ENCODE assay signal across 21 mouse cellular contexts in genomic region chr16:13191166-13191565, GRCm38 (mm10).
DNase-seq lines count a peak whose midpoint lies in the region; ATAC-seq and TF ChIP-seq lines count a peak whose summit lies in the region.
"Had no signal": no experiment of that assay in that cellular context is flagged by ENCODE, and none has a peak within 500 bp of the region (broad histone marks: within the 10 kb centered on the region; RNA-seq: fewer than 3 reads in every experiment).

No protein-coding gene starts in this region.

- no peaks in the 10 kb centered on the region for H3K79me2 ChIP-seq in liver, adult 2 months (ENCODE audit: control insufficient read depth, insufficient read depth, low read length)

- no peak overlapping the region for H3K4me3 ChIP-seq in heart, embryonic 13.5 days
- H3K4me3 ChIP-seq in liver, adult 2 months (ENCODE audit: insufficient read depth, low read depth, low read length): no peak overlapping the region
- H3K4me3 ChIP-seq in liver, embryonic 11.5 days (ENCODE audit: low read depth, low read length): no peak overlapping the region
- no peak overlapping the region for H3K4me3 ChIP-seq in liver, embryonic 16.5 days (ENCODE audit: low read depth, low read length)
- H3K4me3 ChIP-seq in midbrain, embryonic 13.5 days (replicated peaks): no peak overlapping the region
- H3K4me3 ChIP-seq: heart, embryonic 15.5 days; limb, embryonic 12.5 days had no signal

- H3K9me3 ChIP-seq in heart, embryonic 13.5 days: no peaks in the 10 kb centered on the region
- H3K9me3 ChIP-seq in liver, embryonic 11.5 days (ENCODE audit: control insufficient read depth, low read length): no peaks in the 10 kb centered on the region
- no peaks in the 10 kb centered on the region for H3K9me3 ChIP-seq in liver, embryonic 16.5 days (replicated peaks; ENCODE audit: control insufficient read depth, low read length)
- H3K9me3 ChIP-seq in midbrain, embryonic 13.5 days: no peaks in the 10 kb centered on the region; the same call in 1 of the 2 replicates
- H3K9me3 ChIP-seq: heart, embryonic 15.5 days; limb, embryonic 12.5 days had no signal

- H3K27ac ChIP-seq in heart, embryonic 13.5 days (replicated peaks): 0 out of 2 replicates have a peak overlapping the region, but pooled peaks have one; percentile 14
- H3K27ac ChIP-seq in liver, adult 2 months (replicated peaks; ENCODE audit: insufficient read depth, low read depth, low read length): peak overlapping the region; percentile 91
- no peak overlapping the region for H3K27ac ChIP-seq in liver, embryonic 11.5 days (ENCODE audit: low read depth, low read length)
- peak overlapping the region; percentile 60 for H3K27ac ChIP-seq in liver, embryonic 16.5 days (ENCODE audit: low read length)
- no peak overlapping the region for H3K27ac ChIP-seq in midbrain, embryonic 13.5 days
- H3K27ac ChIP-seq: hindbrain, postnatal 0 days; limb, embryonic 12.5 days had no signal

- H3K27me3 ChIP-seq in heart, embryonic 13.5 days (replicated peaks): no peaks in the 10 kb centered on the region
- H3K27me3 ChIP-seq in liver, adult 2 months (ENCODE audit: control insufficient read depth, insufficient read depth, low read length): no peaks in the 10 kb centered on the region
- no peaks in the 10 kb centered on the region for H3K27me3 ChIP-seq in liver, embryonic 11.5 days (replicated peaks; ENCODE audit: control insufficient read depth, insufficient read depth, low read length)
- H3K27me3 ChIP-seq in liver, embryonic 16.5 days (ENCODE audit: control insufficient read depth, insufficient read depth, low read depth, low read length): no peaks in the 10 kb centered on the region
- H3K27me3 ChIP-seq in midbrain, embryonic 13.5 days: no peaks in the 10 kb centered on the region
- H3K27me3 ChIP-seq: heart, embryonic 15.5 days; limb, embryonic 12.5 days had no signal

- WGBS in heart, embryonic 13.5 days: 60% methylated on average over 4 of the region's 4 CpGs
- WGBS in liver, adult 2 months: 25% methylated on average over 4 of the region's 4 CpGs
- WGBS in liver, embryonic 11.5 days: 59% methylated on average over 4 of the region's 4 CpGs
- WGBS in liver, embryonic 16.5 days (ENCODE audit: insufficient replicate concordance): 40% methylated on average over 4 of the region's 4 CpGs
- WGBS in midbrain, embryonic 13.5 days: 77% methylated on average over 4 of the region's 4 CpGs

- DNase-seq in heart, postnatal 10 days: no peak
- DNase-seq in liver, adult 2 months (ENCODE audit: extremely low read depth, low read depth, low spot score): peak; percentile 37
- no peak for DNase-seq in liver, embryonic 11.5 days (ENCODE audit: low spot score)
- DNase-seq in urinary bladder, postnatal 4 days (ENCODE audit: low spot score in 2 of 2): no peak
- DNase-seq: adrenal gland, postnatal 36 days; B cell, adult 2 months; cerebellum, adult 11-12 months; cerebellum, postnatal 25 days; embryo, embryonic 11 days; forebrain, postnatal 0 days; lung, postnatal 36 days; retina, postnatal 1 day; thymus, adult 18-20 months; thymus, postnatal 4 days had no signal

- no peak for ATAC-seq in heart, embryonic 13.5 days (ENCODE audit: extremely low read depth, insufficient number of reproducible peaks, low FRiP score, low TSS enrichment)
- ATAC-seq in liver, embryonic 11.5 days (replicated peaks; ENCODE audit: low FRiP score): no peak
- peak; percentile 46; the same call in 1 of the 2 replicates for ATAC-seq in liver, embryonic 16.5 days (ENCODE audit: low read depth)
- ATAC-seq in midbrain, embryonic 13.5 days: no peak
- ATAC-seq: forebrain, postnatal 0 days; hindbrain, postnatal 0 days had no signal

- no peak overlapping the region for H3K4me2 ChIP-seq in heart, embryonic 13.5 days
- no peak overlapping the region for H3K4me2 ChIP-seq in liver, embryonic 11.5 days
- H3K4me2 ChIP-seq in liver, embryonic 16.5 days (ENCODE audit: low read depth, low read length): no peak overlapping the region
- H3K4me2 ChIP-seq in midbrain, embryonic 13.5 days (replicated peaks): no peak overlapping the region
- H3K4me2 ChIP-seq: heart, embryonic 15.5 days; limb, embryonic 12.5 days; lung, embryonic 14.5 days had no signal

- no peak for TF ChIP-seq CTCF in liver, adult 2 months (IDR thresholded peaks at IDR 0.05; ENCODE audit: low read depth, low read length)

- H3K36me3 ChIP-seq in heart, embryonic 13.5 days: no peaks in the 10 kb centered on the region
- no peaks in the 10 kb centered on the region for H3K36me3 ChIP-seq in liver, adult 2 months (ENCODE audit: control insufficient read depth, insufficient read depth, low read length)
- no peaks in the 10 kb centered on the region for H3K36me3 ChIP-seq in liver, embryonic 11.5 days (ENCODE audit: control insufficient read depth, insufficient read depth, low read length)
- H3K36me3 ChIP-seq in liver, embryonic 16.5 days (ENCODE audit: control insufficient read depth, insufficient read depth): no peaks in the 10 kb centered on the region
- H3K36me3 ChIP-seq in midbrain, embryonic 13.5 days: no peaks in the 10 kb centered on the region
- H3K36me3 ChIP-seq: heart, embryonic 15.5 days; limb, embryonic 12.5 days had no signal

- no peak for TF ChIP-seq POLR2A in liver, adult 2 months (IDR thresholded peaks at IDR 0.05; ENCODE audit: extremely low read depth, insufficient read depth, low read length)

- no peak overlapping the region for H3K9ac ChIP-seq in heart, embryonic 13.5 days
- H3K9ac ChIP-seq in liver, adult 2 months (ENCODE audit: low read depth, low read length): no peak overlapping the region
- H3K9ac ChIP-seq in liver, embryonic 11.5 days (ENCODE audit: low read depth, low read length): no peak overlapping the region
- H3K9ac ChIP-seq in liver, embryonic 16.5 days (ENCODE audit: low read depth, low read length): no peak overlapping the region
- H3K9ac ChIP-seq in midbrain, embryonic 13.5 days (replicated peaks): no peak overlapping the region
- H3K9ac ChIP-seq: forebrain, postnatal 0 days; heart, embryonic 15.5 days; limb, embryonic 12.5 days; lung, embryonic 14.5 days had no signal

- intact Hi-C loops in heart, postnatal 10 days (cut with DNase I): no loop called here

- peaks cover 62% of the 10 kb centered on the region for H3K4me1 ChIP-seq in heart, embryonic 13.5 days
- H3K4me1 ChIP-seq in liver, adult 2 months (ENCODE audit: control insufficient read depth, insufficient read depth, low read length): peaks cover 21% of the 10 kb centered on the region
- H3K4me1 ChIP-seq in liver, embryonic 11.5 days (replicated peaks; ENCODE audit: control insufficient read depth, insufficient read depth, low read length): peaks cover 4% of the 10 kb centered on the region; the same call in 1 of the 2 replicates
- no peaks in the 10 kb centered on the region for H3K4me1 ChIP-seq in liver, embryonic 16.5 days (ENCODE audit: control insufficient read depth, low read depth, low read length)
- no peaks in the 10 kb centered on the region; the same call in 1 of the 2 replicates for H3K4me1 ChIP-seq in midbrain, embryonic 13.5 days (replicated peaks)

Comparison
In these comparisons a context has a peak if more than half of its experiments do, and no peak if none do; other contexts are left out.
1. H3K27ac ChIP-seq: peak in heart, embryonic 13.5 days (single experiment), liver, adult 2 months (single experiment) and liver, embryonic 16.5 days (single experiment); none in liver, embryonic 11.5 days (single experiment) and midbrain, embryonic 13.5 days (single experiment).